Mouse (Mus musculus) MN1 (cell line): Measurements from ENCODE around the gene Sh3yl1.

Source experiments
- DNase-seq: peaks from one replicate; pipeline ENCODE4 v3.0.0-alpha.2; 2016; ENCODE audit warnings: low spot score

The Sh3yl1 gene

GRCm38 (mm10) chr12:30944197-30944596 lies 32.7 kb downstream of the Sh3yl1 start:
- DNase-seq = no peak

- no peak for DNase-seq
Measured at GRCm38 (mm10) chr12:30970700-30971099, 59.2 kb downstream of the Sh3yl1 start.

- DNase-seq = no peak
Measured at GRCm38 (mm10) chr12:31003795-31004194, 92.3 kb downstream of the Sh3yl1 start.

- DNase-seq = peak; percentile 52
Measured at GRCm38 (mm10) chr12:31005010-31005409, 93.5 kb downstream of the Sh3yl1 start.

GRCm38 (mm10) chr12:31008171-31008570 lies 96.7 kb downstream of the Sh3yl1 start:
- DNase-seq = peak; percentile 14
